Mouse (Mus musculus): ENCODE results near the gene Ptprg.

Gene Ptprg

GRCm38 (mm10) chr14:11618140-11618705, 64.9 kb downstream of the Ptprg start:
- DNase-seq (ENCODE audit: low spot score in 2 of 2): no peak

- DNase-seq (ENCODE audit: low spot score in 2 of 2): no peak
These were observed 66.3 kb downstream of the Ptprg start for GRCm38 (mm10) chr14:11619606-11620005.

GRCm38 (mm10) chr14:11620314-11620713, 67.0 kb downstream of the Ptprg start:
- DNase-seq (ENCODE audit: low spot score in 2 of 2): no peak

- DNase-seq (ENCODE audit: low spot score in 2 of 2): no peak
These were observed 67.7 kb downstream of the Ptprg start for GRCm38 (mm10) chr14:11620962-11621568.

GRCm38 (mm10) chr14:11623576-11623975, 70.2 kb downstream of the Ptprg start:
- no peak for DNase-seq (ENCODE audit: low spot score in 2 of 2)

GRCm38 (mm10) chr14:11630736-11631135, 77.4 kb downstream of the Ptprg start:
- DNase-seq (ENCODE audit: low spot score in 2 of 2): no peak

- no peak for DNase-seq (ENCODE audit: low spot score in 2 of 2)
These were observed 78.2 kb downstream of the Ptprg start for GRCm38 (mm10) chr14:11631505-11631904.

- no peak for DNase-seq (ENCODE audit: low spot score in 2 of 2)
These were observed 84.3 kb downstream of the Ptprg start for GRCm38 (mm10) chr14:11637673-11638072.

- no peak for DNase-seq (ENCODE audit: low spot score in 2 of 2)
These were observed 86.0 kb downstream of the Ptprg start for GRCm38 (mm10) chr14:11639366-11639765.

GRCm38 (mm10) chr14:11640372-11640771, 87.0 kb downstream of the Ptprg start:
- DNase-seq (ENCODE audit: low spot score in 2 of 2): no peak

- no peak for DNase-seq (ENCODE audit: low spot score in 2 of 2)
These were observed 87.7 kb downstream of the Ptprg start for GRCm38 (mm10) chr14:11640996-11641395.

GRCm38 (mm10) chr14:11642977-11643376, 89.6 kb downstream of the Ptprg start:
- no peak for DNase-seq (ENCODE audit: low spot score in 2 of 2)

GRCm38 (mm10) chr14:11657374-11657773, 104.0 kb downstream of the Ptprg start:
- no peak for DNase-seq (ENCODE audit: low spot score in 2 of 2)

GRCm38 (mm10) chr14:11663661-11664215, 110.4 kb downstream of the Ptprg start:
- no peak for DNase-seq (ENCODE audit: low spot score in 2 of 2)

GRCm38 (mm10) chr14:11664302-11664701, 111.0 kb downstream of the Ptprg start:
- DNase-seq (ENCODE audit: low spot score in 2 of 2): no peak

GRCm38 (mm10) chr14:11665046-11665445, 111.7 kb downstream of the Ptprg start:
- DNase-seq (ENCODE audit: low spot score in 2 of 2): no peak

- no peak for DNase-seq (ENCODE audit: low spot score in 2 of 2)
These were observed 114.4 kb downstream of the Ptprg start for GRCm38 (mm10) chr14:11667762-11668161.

GRCm38 (mm10) chr14:11670847-11671246, 117.5 kb downstream of the Ptprg start:
- DNase-seq (ENCODE audit: low spot score in 2 of 2): no peak

GRCm38 (mm10) chr14:11672981-11673547, 119.7 kb downstream of the Ptprg start:
- no peak for DNase-seq (ENCODE audit: low spot score in 2 of 2)

- DNase-seq (ENCODE audit: low spot score in 2 of 2): no peak
These were observed 124.9 kb downstream of the Ptprg start for GRCm38 (mm10) chr14:11678201-11678600.

GRCm38 (mm10) chr14:11679741-11680140, 126.4 kb downstream of the Ptprg start:
- DNase-seq (ENCODE audit: low spot score in 2 of 2): no peak

- DNase-seq (ENCODE audit: low spot score in 2 of 2): no peak
These were observed 127.3 kb downstream of the Ptprg start for GRCm38 (mm10) chr14:11680621-11681020.

- no peak for DNase-seq (ENCODE audit: low spot score in 2 of 2)
These were observed 129.1 kb downstream of the Ptprg start for GRCm38 (mm10) chr14:11682441-11682840.
